Mouse (Mus musculus) CH12.LX (cell line): Measurements from ENCODE around the gene Ffar4.

Source experiments
- CTCF ChIP-seq, 2 experiments: IDR thresholded peaks in 1 of 2; conservative IDR thresholded peaks in 1 of 2; 2 replicates each; pipeline ENCODE4 v1.5.1; 2011 to 2012; ENCODE audit warnings: low read depth in 2 of 2, low read length in 2 of 2, improper control_type of control experiment in 1 of 2, inconsistent platforms in 1 of 2, mild to moderate bottlenecking in 1 of 2, moderate library complexity in 1 of 2
- RAD21 ChIP-seq: IDR thresholded peaks from 2 replicates; pipeline ENCODE4 v1.6.1; 2011; ENCODE audit warnings: low read depth, mild to moderate bottlenecking, low read length, improper control_type of control experiment, moderate library complexity
- SIN3A ChIP-seq: IDR thresholded peaks from 2 replicates; pipeline ENCODE4 v1.6.1; 2012; ENCODE audit warnings: low read length, improper control_type of control experiment, inconsistent platforms

DNA sequence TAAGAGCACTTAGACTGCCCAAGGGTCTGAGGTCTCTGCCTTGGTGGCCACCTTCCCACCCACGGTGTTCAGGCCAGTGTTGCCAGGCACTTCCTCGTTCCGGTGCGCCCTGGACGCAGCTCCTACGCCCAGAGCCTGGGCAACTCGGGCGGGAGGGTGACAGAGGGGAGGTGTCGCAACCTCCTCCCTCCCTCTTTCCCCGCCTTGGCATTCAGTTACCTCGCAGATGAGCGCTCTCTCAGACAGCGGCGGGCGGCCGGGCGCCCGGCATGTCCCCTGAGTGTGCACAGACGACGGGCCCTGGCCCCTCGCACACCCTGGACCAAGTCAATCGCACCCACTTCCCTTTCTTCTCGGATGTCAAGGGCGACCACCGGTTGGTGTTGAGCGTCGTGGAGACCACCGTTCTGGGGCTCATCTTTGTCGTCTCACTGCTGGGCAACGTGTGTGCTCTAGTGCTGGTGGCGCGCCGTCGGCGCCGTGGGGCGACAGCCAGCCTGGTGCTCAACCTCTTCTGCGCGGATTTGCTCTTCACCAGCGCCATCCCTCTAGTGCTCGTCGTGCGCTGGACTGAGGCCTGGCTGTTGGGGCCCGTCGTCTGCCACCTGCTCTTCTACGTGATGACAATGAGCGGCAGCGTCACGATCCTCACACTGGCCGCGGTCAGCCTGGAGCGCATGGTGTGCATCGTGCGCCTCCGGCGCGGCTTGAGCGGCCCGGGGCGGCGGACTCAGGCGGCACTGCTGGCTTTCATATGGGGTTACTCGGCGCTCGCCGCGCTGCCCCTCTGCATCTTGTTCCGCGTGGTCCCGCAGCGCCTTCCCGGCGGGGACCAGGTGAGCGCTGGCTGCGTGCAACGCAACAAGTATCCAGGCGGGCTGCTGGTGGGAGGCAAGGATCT is at the start of gene Ffar4:
- TF ChIP-seq CTCF (conservative IDR thresholded peaks at IDR 0.05 in 1 of 2, IDR thresholded peaks at IDR 0.05 in 1 of 2; ENCODE audit: low read depth in 2 of 2, low read length in 2 of 2) (no peak), RAD21 (no peak), SIN3A (no peak)
